Mouse (Mus musculus) lung, embryonic 14.5 days (tissue): ENCODE measurements at regions not wholly inside any gene's neighbourhood (a gene's known extent, or its start where the extent isn't known, plus 50 kb on each side); places are given as distances from the start of the nearest gene placed in this dataset. TPM values are rescaled to one million over a fixed set of nuclear protein-coding genes. Genes with fewer than 3 reads are reported as not detected.

ENCODE experiments used
- ATAC-seq: fragments of 200-750 bp; cut with Nextera tagmentation; 2 replicates; pipeline ENCODE4 v1.8.0; 2017; ENCODE audit warnings: mild to moderate bottlenecking, moderate TSS enrichment, moderate library complexity; ENCODE audit not compliant: insufficient read depth
- DNase-seq: peaks from one replicate; pipeline ENCODE4 v3.0.0-alpha.2; 2015
- H3K27ac ChIP-seq: fragments of 300-500 bp; sonication (generic); 2 replicates; pipeline ENCODE4 v1.5.1; 2014; ENCODE audit warnings: low read depth, mild to moderate bottlenecking, moderate library complexity
- H3K27me3 ChIP-seq: fragments of 300-500 bp; sonication (generic); 2 replicates; pipeline ENCODE4 v1.6.1; 2014; ENCODE audit warnings: low read length, control low read depth; ENCODE audit not compliant: insufficient read depth
- H3K36me3 ChIP-seq: fragments of 300-500 bp; sonication (generic); 2 replicates; pipeline ENCODE4 v1.6.1; 2014; ENCODE audit warnings: control low read depth; ENCODE audit not compliant: insufficient read depth
- H3K4me1 ChIP-seq: fragments of 300-500 bp; sonication (generic); 2 replicates; pipeline ENCODE4 v1.6.1; 2014; ENCODE audit warnings: antibody characterized with exemption, control low read depth; ENCODE audit not compliant: insufficient read depth
- H3K4me2 ChIP-seq: fragments of 300-500 bp; sonication (generic); 2 replicates; pipeline ENCODE4 v1.6.1; 2014; ENCODE audit warnings: mild to moderate bottlenecking
- H3K4me3 ChIP-seq: fragments of 300-500 bp; sonication (generic); 2 replicates; pipeline ENCODE4 v1.5.1; 2014; ENCODE audit warnings: low read depth, low read length
- H3K9ac ChIP-seq: fragments of 300-500 bp; sonication (generic); 2 replicates; pipeline ENCODE4 v1.6.1; 2014
- H3K9me3 ChIP-seq: fragments of 300-500 bp; sonication (generic); 2 replicates; pipeline ENCODE4 v1.6.1; 2016; ENCODE audit warnings: low read depth, low read length, control low read depth
- CTCF ChIP-seq: IDR thresholded peaks from 2 replicates; pipeline ENCODE4 v1.5.1; 2016; ENCODE audit warnings: antibody characterized with exemption, low read depth
- WGBS: fragments of 180-500 bp; shearing (Covaris S2); extraction: QIAGEN DNeasy Blood & Tissue Kit; methylation state at CpG from one replicate; pipeline ENCODE4 v1.1.7; 2014; 5-methylcytosine and 5-hydroxymethylcytosine counted together
- microRNA-seq: library from miRNA; unstranded; fragments of <30 nt; microRNA quantifications from one replicate; pipeline ENCODE4, GENCODE M21; 2016; ENCODE audit warnings: borderline number of aligned reads

- Histone ChIP-seq H3K4me3 (no peak overlapping the region), H3K9ac (no peak overlapping the region), H3K27ac (no peak overlapping the region), H3K4me2 (no peak overlapping the region), H3K9me3 (no peaks in the 10 kb centered on the region), H3K4me1 (no peaks in the 10 kb centered on the region), H3K27me3 (no peaks in the 10 kb centered on the region), H3K36me3 (no peaks in the 10 kb centered on the region)
- no peak for DNase-seq
- TF ChIP-seq CTCF: no peak
- ATAC-seq: no peak
- WGBS: 61% methylated on average over 4 of the region's 4 CpGs
Measured at GRCm38 (mm10) chr2:56820551-56820950, 303.3 kb downstream of the Nr4a2 start.

GRCm38 (mm10) chr2:56784808-56785207 is 339.0 kb downstream of the Nr4a2 start:
- H3K4me1 ChIP-seq: no peaks in the 10 kb centered on the region
- H3K27me3 ChIP-seq: no peaks in the 10 kb centered on the region
- H3K36me3 ChIP-seq: no peaks in the 10 kb centered on the region
- no peak overlapping the region for H3K4me2 ChIP-seq
- H3K9ac ChIP-seq: no peak overlapping the region
- TF ChIP-seq CTCF: no peak
- no peaks in the 10 kb centered on the region for H3K9me3 ChIP-seq
- no peak overlapping the region for H3K27ac ChIP-seq
- no peak overlapping the region for H3K4me3 ChIP-seq
- ATAC-seq (no peak), DNase-seq (no peak)
- 68% methylated on average over 2 of the region's 2 CpGs for WGBS

Small RNA genes in the stretch of these regions (microRNA-seq; reads per million reads assigned to microRNA genes)
- not detected for gene Mir195b
